Mouse (Mus musculus): ENCODE measurements around the gene Abtb1. TPM values are rescaled to one million over a fixed set of nuclear protein-coding genes. Genes with fewer than 3 reads are reported as not detected.

The Abtb1 gene
- polyA plus RNA-seq, 1 experiment from 2014 or later = 26.1 TPM

DNA sequence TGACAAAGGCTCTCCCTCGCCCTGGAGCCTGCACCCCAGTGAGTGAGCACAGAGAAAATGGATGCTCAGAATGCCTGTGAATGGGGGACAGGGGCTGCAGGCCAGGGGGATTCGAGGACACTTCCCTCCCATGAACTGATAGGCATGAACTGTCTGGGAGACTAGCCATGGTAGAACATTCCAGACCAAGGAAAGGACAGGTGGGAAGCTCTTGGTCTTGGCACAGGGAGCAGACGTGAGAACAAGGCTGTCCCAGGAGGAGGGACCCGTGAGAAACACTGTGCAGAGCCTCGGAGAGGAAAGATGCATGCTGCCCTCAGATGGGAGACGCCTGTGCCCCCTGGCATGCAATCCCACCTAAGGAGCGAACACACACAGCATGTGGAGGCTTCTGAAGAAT, 17.6 kb downstream of the Abtb1 start:
- no peak overlapping the region for H3K4me3 ChIP-seq (ENCODE audit: low read depth, low read length)
- DNase-seq (ENCODE audit: low spot score) (no peak), ATAC-seq (ENCODE audit: low FRiP score, low TSS enrichment) (no peak)
- H3K9me3 ChIP-seq (ENCODE audit: control insufficient read depth, low read length) = no peaks in the 10 kb centered on the region
- peaks cover 3% of the 10 kb centered on the region for H3K4me1 ChIP-seq (replicated peaks; ENCODE audit: control insufficient read depth, insufficient read depth)
- H3K4me2 ChIP-seq (replicated peaks; ENCODE audit: low read depth) = no peak overlapping the region
- H3K27ac ChIP-seq (replicated peaks) = no peak overlapping the region
- H3K36me3 ChIP-seq (ENCODE audit: control insufficient read depth, insufficient read depth, low read length) = peaks cover 9% of the 10 kb centered on the region; the same call in 1 of the 2 replicates
- TF ChIP-seq CTCF (IDR thresholded peaks at IDR 0.05; ENCODE audit: low read depth) = no peak
- no peak for TF ChIP-seq EP300 (optimal IDR thresholded peaks at IDR 0.05)
- H3K9ac ChIP-seq (ENCODE audit: low read length) = no peak overlapping the region
- WGBS = 70% methylated on average over 7 of the region's 7 CpGs
- H3K27me3 ChIP-seq (ENCODE audit: control insufficient read depth, insufficient read depth, low read length) = no peaks in the 10 kb centered on the region

DNA sequence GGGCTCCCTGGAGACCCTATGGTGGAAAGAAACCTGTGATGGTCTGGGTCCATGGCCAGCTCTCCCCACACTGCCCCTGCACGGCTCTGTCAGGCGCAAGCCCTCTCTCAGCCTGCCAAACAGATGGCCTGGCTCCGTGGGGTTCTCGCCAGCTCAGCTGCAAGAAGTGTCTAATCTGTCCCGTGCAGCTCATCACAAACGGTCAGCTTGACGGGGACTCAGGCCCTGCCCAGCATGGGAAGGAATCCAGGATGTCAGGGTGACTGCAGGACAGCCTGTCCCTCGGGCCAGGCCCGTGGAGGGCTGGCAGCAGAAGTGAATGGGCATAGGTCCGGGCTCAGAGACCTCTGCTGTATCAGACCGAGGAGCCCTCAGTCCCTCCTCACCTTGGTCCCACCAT, 19.9 kb downstream of the Abtb1 start:
- Histone ChIP-seq H3K4me2 (replicated peaks; ENCODE audit: low read depth) (no peak overlapping the region), H3K27ac (replicated peaks) (no peak overlapping the region), H3K36me3 (ENCODE audit: control insufficient read depth, insufficient read depth, low read length) (peaks cover 10% of the 10 kb centered on the region; the same call in 1 of the 2 replicates), H3K9ac (ENCODE audit: low read length) (no peak overlapping the region), H3K9me3 (ENCODE audit: control insufficient read depth, low read length) (no peaks in the 10 kb centered on the region), H3K4me1 (replicated peaks; ENCODE audit: control insufficient read depth, insufficient read depth) (peaks cover 3% of the 10 kb centered on the region), H3K4me3 (ENCODE audit: low read depth, low read length) (no peak overlapping the region), H3K27me3 (ENCODE audit: control insufficient read depth, insufficient read depth, low read length) (no peaks in the 10 kb centered on the region)
- ATAC-seq (ENCODE audit: low FRiP score, low TSS enrichment) = no peak
- no peak for TF ChIP-seq CTCF (IDR thresholded peaks at IDR 0.05; ENCODE audit: low read depth)
- no peak for TF ChIP-seq EP300 (optimal IDR thresholded peaks at IDR 0.05)
- WGBS = 69% methylated on average over 11 of the region's 11 CpGs
- DNase-seq (ENCODE audit: low spot score) = no peak

DNA sequence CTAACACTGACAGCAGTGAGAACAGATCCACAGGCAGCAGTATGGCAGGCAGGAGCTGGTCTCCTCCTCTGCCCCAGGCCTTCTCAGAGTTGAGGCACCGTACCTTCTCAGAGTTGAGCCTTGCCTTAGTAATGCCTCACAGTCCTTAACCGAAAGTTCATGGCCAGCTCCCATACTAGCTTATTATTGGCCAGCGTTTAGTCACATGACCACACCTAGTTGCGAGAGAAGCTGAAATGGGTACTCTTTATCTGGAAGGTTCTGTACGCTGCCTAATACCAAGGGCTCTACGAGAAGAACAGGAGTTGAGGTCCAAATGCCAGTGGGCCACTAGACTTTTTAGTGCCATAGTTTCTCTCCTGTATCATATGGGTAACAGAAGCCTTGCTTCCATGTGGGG, 20.5 kb downstream of the Abtb1 start:
- ATAC-seq (ENCODE audit: low FRiP score, low TSS enrichment) = no peak
- Histone ChIP-seq H3K4me3 (ENCODE audit: low read depth, low read length) (no peak overlapping the region), H3K4me2 (replicated peaks; ENCODE audit: low read depth) (no peak overlapping the region), H3K36me3 (ENCODE audit: control insufficient read depth, insufficient read depth, low read length) (peaks cover 10% of the 10 kb centered on the region; the same call in 1 of the 2 replicates), H3K9me3 (ENCODE audit: control insufficient read depth, low read length) (no peaks in the 10 kb centered on the region), H3K27ac (replicated peaks) (no peak overlapping the region), H3K4me1 (replicated peaks; ENCODE audit: control insufficient read depth, insufficient read depth) (peaks cover 3% of the 10 kb centered on the region; the same call in 1 of the 2 replicates), H3K27me3 (ENCODE audit: control insufficient read depth, insufficient read depth, low read length) (no peaks in the 10 kb centered on the region), H3K9ac (ENCODE audit: low read length) (no peak overlapping the region)
- DNase-seq (ENCODE audit: low spot score) = no peak
- TF ChIP-seq CTCF (IDR thresholded peaks at IDR 0.05; ENCODE audit: low read depth) = no peak
- TF ChIP-seq EP300 (optimal IDR thresholded peaks at IDR 0.05) = no peak
- 93% methylated on average over 6 of the region's 6 CpGs for WGBS

DNA sequence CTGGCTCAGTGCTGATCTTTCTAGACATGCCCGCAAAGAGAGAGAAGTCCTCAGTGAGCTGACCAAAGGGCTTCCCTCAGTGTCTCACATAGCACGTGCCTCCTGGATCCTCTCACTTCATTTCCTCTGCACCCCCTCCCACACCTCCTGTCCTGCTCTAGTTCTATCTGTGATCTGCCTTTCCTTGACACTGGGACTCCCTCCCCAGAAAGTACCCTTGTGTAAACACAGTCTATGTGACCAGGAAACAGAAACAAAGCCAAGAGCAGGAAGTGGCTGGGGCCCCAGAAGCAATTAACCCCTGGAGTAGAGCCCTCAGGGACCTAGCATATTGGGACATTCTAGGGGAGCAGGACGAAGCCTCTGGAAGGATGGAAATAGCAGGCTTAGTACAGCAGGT, 20.9 kb downstream of the Abtb1 start:
- no peak for ATAC-seq (ENCODE audit: low FRiP score, low TSS enrichment)

DNA sequence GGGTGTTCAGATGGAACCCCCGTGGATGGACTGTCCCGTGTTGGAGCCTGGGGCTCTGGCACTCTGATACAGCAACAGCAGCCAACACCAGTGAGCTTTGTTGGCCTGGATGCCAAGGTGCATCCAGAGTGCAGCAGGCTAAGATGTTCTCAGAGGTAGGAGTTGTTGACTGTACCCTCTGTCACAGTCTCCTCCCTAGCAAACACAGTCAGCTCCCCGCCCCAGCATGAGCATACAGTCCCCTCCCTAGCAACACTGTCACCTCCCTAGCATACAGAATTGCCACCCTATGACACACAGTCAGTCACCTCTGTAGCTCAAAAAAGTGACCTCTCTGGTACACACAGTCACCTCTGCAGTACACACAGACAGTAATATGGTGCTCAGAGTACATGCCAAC, 24.9 kb downstream of the Abtb1 start:
- H3K27me3 ChIP-seq (ENCODE audit: control insufficient read depth, insufficient read depth, low read length) = no peaks in the 10 kb centered on the region
- peaks cover 3% of the 10 kb centered on the region; the same call in 1 of the 2 replicates for H3K4me1 ChIP-seq (replicated peaks; ENCODE audit: control insufficient read depth, insufficient read depth)
- peaks cover 4% of the 10 kb centered on the region; the same call in 1 of the 2 replicates for H3K36me3 ChIP-seq (ENCODE audit: control insufficient read depth, insufficient read depth, low read length)
- DNase-seq (ENCODE audit: low spot score) = peak; percentile 59
- H3K9ac ChIP-seq (ENCODE audit: low read length) = no peak overlapping the region
- no peak overlapping the region for H3K4me3 ChIP-seq (ENCODE audit: low read depth, low read length)
- WGBS = 58% methylated on average over 3 of the region's 3 CpGs
- no peak overlapping the region for H3K4me2 ChIP-seq (replicated peaks; ENCODE audit: low read depth)
- peak overlapping the region; percentile 35; the same call in 1 of the 2 replicates for H3K27ac ChIP-seq (replicated peaks)
- TF ChIP-seq CTCF (IDR thresholded peaks at IDR 0.05; ENCODE audit: low read depth) (no peak), EP300 (optimal IDR thresholded peaks at IDR 0.05) (no peak)
- H3K9me3 ChIP-seq (ENCODE audit: control insufficient read depth, low read length) = no peaks in the 10 kb centered on the region
- peak; percentile 91 for ATAC-seq (ENCODE audit: low FRiP score, low TSS enrichment)

More for the DNA sequence above, 20.9 kb downstream of the Abtb1 start:
- no peak for TF ChIP-seq EP300 (optimal IDR thresholded peaks at IDR 0.05)
- Histone ChIP-seq H3K4me2 (replicated peaks; ENCODE audit: low read depth) (no peak overlapping the region), H3K9ac (ENCODE audit: low read length) (no peak overlapping the region), H3K27ac (replicated peaks) (no peak overlapping the region), H3K4me1 (replicated peaks; ENCODE audit: control insufficient read depth, insufficient read depth) (peaks cover 3% of the 10 kb centered on the region; the same call in 1 of the 2 replicates), H3K9me3 (ENCODE audit: control insufficient read depth, low read length) (no peaks in the 10 kb centered on the region), H3K36me3 (ENCODE audit: control insufficient read depth, insufficient read depth, low read length) (peaks cover 10% of the 10 kb centered on the region; the same call in 1 of the 2 replicates), H3K27me3 (ENCODE audit: control insufficient read depth, insufficient read depth, low read length) (no peaks in the 10 kb centered on the region), H3K4me3 (ENCODE audit: low read depth, low read length) (no peak overlapping the region)
- DNase-seq (ENCODE audit: low spot score) = no peak
- WGBS = 33% methylated on average over 3 of the region's 3 CpGs

DNA sequence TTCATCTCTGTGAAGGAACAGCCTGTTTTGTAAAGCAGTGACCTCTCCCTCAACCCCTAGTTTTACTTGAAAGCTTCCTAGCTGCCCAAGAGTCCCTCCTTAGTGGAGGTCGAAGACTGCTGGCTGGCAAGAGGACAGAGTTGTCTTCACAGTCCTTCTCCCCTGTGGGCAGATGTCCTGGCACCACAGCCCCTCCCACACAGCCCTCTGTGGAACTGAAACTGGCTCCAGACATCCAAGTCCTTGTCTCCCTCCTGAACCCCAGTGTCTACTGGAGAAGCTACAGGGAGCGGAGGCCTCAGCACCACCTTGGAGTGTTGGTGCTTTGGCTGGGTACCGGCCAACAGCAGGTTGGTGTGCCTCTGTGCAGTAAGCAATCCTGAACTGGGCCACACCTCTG, 26.3 kb downstream of the Abtb1 start:
- WGBS = 83% methylated on average over 3 of the region's 3 CpGs
- TF ChIP-seq CTCF (IDR thresholded peaks at IDR 0.05; ENCODE audit: low read depth) (no peak), EP300 (optimal IDR thresholded peaks at IDR 0.05) (no peak)
- H3K27ac ChIP-seq (replicated peaks) = no peak overlapping the region

More for the DNA sequence above, 26.3 kb downstream of the Abtb1 start:
- DNase-seq (ENCODE audit: low spot score) = no peak
- Histone ChIP-seq H3K9ac (ENCODE audit: low read length) (no peak overlapping the region), H3K4me1 (replicated peaks; ENCODE audit: control insufficient read depth, insufficient read depth) (no peaks in the 10 kb centered on the region), H3K36me3 (ENCODE audit: control insufficient read depth, insufficient read depth, low read length) (peaks cover 5% of the 10 kb centered on the region), H3K9me3 (ENCODE audit: control insufficient read depth, low read length) (no peaks in the 10 kb centered on the region), H3K27me3 (ENCODE audit: control insufficient read depth, insufficient read depth, low read length) (no peaks in the 10 kb centered on the region), H3K4me2 (replicated peaks; ENCODE audit: low read depth) (no peak overlapping the region), H3K4me3 (ENCODE audit: low read depth, low read length) (no peak overlapping the region)
- no peak for ATAC-seq (ENCODE audit: low FRiP score, low TSS enrichment)
